Mouse (Mus musculus) embryonic facial prominence, embryonic 13.5 days (tissue): ENCODE measurements around the gene Ddb2. TPM values are rescaled to one million over a fixed set of nuclear protein-coding genes. Genes with fewer than 3 reads are reported as not detected.
A peak's percentile ranks its signal among the peaks of the same experiment; 100 is the strongest.

Source experiments
- ATAC-seq: fragments of 200-750 bp; cut with Nextera tagmentation; 2 replicates; pipeline ENCODE4 v1.8.0; 2017; ENCODE audit warnings: low read depth; ENCODE audit not compliant: insufficient number of reproducible peaks, insufficient read depth, low FRiP score, low TSS enrichment
- H3K27ac ChIP-seq: fragments of 300-500 bp; sonication (generic); 2 replicates; pipeline ENCODE4 v1.5.1; 2015; ENCODE audit warnings: moderate library complexity, mild to moderate bottlenecking, inconsistent platforms
- H3K27me3 ChIP-seq: fragments of 300-500 bp; sonication (generic); 2 replicates; pipeline ENCODE4 v1.6.1; 2015; ENCODE audit warnings: mild to moderate bottlenecking, inconsistent platforms
- H3K36me3 ChIP-seq: fragments of 300-500 bp; sonication (generic); 2 replicates; pipeline ENCODE4 v1.6.1; 2015; ENCODE audit warnings: mild to moderate bottlenecking, inconsistent platforms
- H3K4me1 ChIP-seq: fragments of 300-500 bp; sonication (generic); 2 replicates; pipeline ENCODE4 v1.6.1; 2015; ENCODE audit warnings: inconsistent platforms
- H3K4me2 ChIP-seq: fragments of 300-500 bp; sonication (generic); 2 replicates; pipeline ENCODE4 v1.6.1; 2015; ENCODE audit warnings: moderate library complexity, mild to moderate bottlenecking, inconsistent platforms
- H3K4me3 ChIP-seq: fragments of 300-500 bp; sonication (generic); 2 replicates; pipeline ENCODE4 v1.5.1; 2015; ENCODE audit warnings: mild to moderate bottlenecking, inconsistent platforms
- H3K9ac ChIP-seq: fragments of 300-500 bp; sonication (generic); 2 replicates; pipeline ENCODE4 v1.6.1; 2015; ENCODE audit warnings: mild to moderate bottlenecking, inconsistent platforms
- H3K9me3 ChIP-seq: fragments of 300-500 bp; sonication (generic); 2 replicates; pipeline ENCODE4 v1.6.1; 2016; ENCODE audit warnings: inconsistent platforms
- WGBS: fragments of 180-500 bp; shearing (Covaris S2); methylation state at CpG from one replicate; pipeline ENCODE4 v1.1.7; 2015; ENCODE audit warnings: mixed read lengths; 5-methylcytosine and 5-hydroxymethylcytosine counted together
- polyA plus RNA-seq: library from polyadenylated mRNA; unstranded; fragments of >200 nt; fragmentation: Nextera tagmentation; extraction: Ambion mirVana; gene quantifications from 2 replicates; pipeline ENCODE4 v1.2.1, GENCODE M21; 2015

The Ddb2 gene
- polyA plus RNA-seq, 1 experiment from 2014 or later = 20.0 TPM

- WGBS = under 1% methylated on average over 9 of the region's 9 CpGs
- ATAC-seq = peak; percentile 96
These were observed 53.7 kb downstream of the Ddb2 start for GRCm38 (mm10) chr2:91183148-91183513.

GRCm38 (mm10) chr2:91182405-91183147 is 54.2 kb downstream of the Ddb2 start:
- no peaks in the 10 kb centered on the region for H3K9me3 ChIP-seq

More at GRCm38 (mm10) chr2:91183148-91183513, 53.7 kb downstream of the Ddb2 start:
- Histone ChIP-seq H3K4me1 (peaks cover 17% of the 10 kb centered on the region), H3K27me3 (no peaks in the 10 kb centered on the region), H3K36me3 (peaks cover 3% of the 10 kb centered on the region), H3K9me3 (no peaks in the 10 kb centered on the region), H3K9ac (peak overlapping the region; percentile 78), H3K27ac (peak overlapping the region; percentile 83), H3K4me3 (peak overlapping the region; percentile 77), H3K4me2 (peak overlapping the region; percentile 84)

GRCm38 (mm10) chr2:91182016-91182404 is 54.8 kb downstream of the Ddb2 start:
- no peaks in the 10 kb centered on the region for H3K9me3 ChIP-seq
- ATAC-seq = no peak

More at GRCm38 (mm10) chr2:91182405-91183147, 54.2 kb downstream of the Ddb2 start:
- under 1% methylated on average over 69 of the region's 81 CpGs for WGBS
- H3K9ac ChIP-seq = peak overlapping the region; percentile 78
- peak; percentile 91 for ATAC-seq
- no peaks in the 10 kb centered on the region for H3K27me3 ChIP-seq
- H3K4me1 ChIP-seq = peaks cover 17% of the 10 kb centered on the region
- H3K27ac ChIP-seq = peak overlapping the region; percentile 83
- H3K36me3 ChIP-seq = peaks cover 8% of the 10 kb centered on the region
- peak overlapping the region; percentile 77 for H3K4me3 ChIP-seq
- peak overlapping the region; percentile 84 for H3K4me2 ChIP-seq

GRCm38 (mm10) chr2:91180706-91181105 is 56.1 kb downstream of the Ddb2 start:
- H3K27ac ChIP-seq = no peak overlapping the region
- H3K27me3 ChIP-seq = no peaks in the 10 kb centered on the region
- H3K9me3 ChIP-seq = no peaks in the 10 kb centered on the region
- peaks cover 17% of the 10 kb centered on the region for H3K4me1 ChIP-seq
- ATAC-seq = no peak
- H3K9ac ChIP-seq = no peak overlapping the region
- WGBS = 70% methylated on average over 5 of the region's 5 CpGs
- peaks cover 21% of the 10 kb centered on the region for H3K36me3 ChIP-seq
- H3K4me3 ChIP-seq = no peak overlapping the region
- H3K4me2 ChIP-seq = no peak overlapping the region

More at GRCm38 (mm10) chr2:91182016-91182404, 54.8 kb downstream of the Ddb2 start:
- Histone ChIP-seq H3K4me1 (peaks cover 17% of the 10 kb centered on the region), H3K27ac (peak overlapping the region; percentile 83; the same call in 1 of the 2 replicates), H3K27me3 (no peaks in the 10 kb centered on the region), H3K9ac (peak overlapping the region; percentile 78), H3K4me3 (peak overlapping the region; percentile 77), H3K36me3 (peaks cover 9% of the 10 kb centered on the region), H3K4me2 (peak overlapping the region; percentile 84)
- 9% methylated on average over 8 of the region's 8 CpGs for WGBS

GRCm38 (mm10) chr2:91179825-91180224 is 57.0 kb downstream of the Ddb2 start:
- WGBS = 37% methylated on average over 4 of the region's 4 CpGs
- no peak overlapping the region for H3K4me3 ChIP-seq
- peaks cover 17% of the 10 kb centered on the region for H3K4me1 ChIP-seq
- H3K9ac ChIP-seq = no peak overlapping the region
- no peaks in the 10 kb centered on the region for H3K9me3 ChIP-seq
- H3K36me3 ChIP-seq = peaks cover 21% of the 10 kb centered on the region
- no peak overlapping the region for H3K4me2 ChIP-seq
- no peaks in the 10 kb centered on the region for H3K27me3 ChIP-seq
- H3K27ac ChIP-seq = no peak overlapping the region
- ATAC-seq = no peak

- Histone ChIP-seq H3K36me3 (peaks cover 40% of the 10 kb centered on the region), H3K27me3 (no peaks in the 10 kb centered on the region), H3K9me3 (no peaks in the 10 kb centered on the region), H3K4me2 (no peak overlapping the region), H3K4me3 (no peak overlapping the region), H3K9ac (no peak overlapping the region), H3K27ac (no peak overlapping the region), H3K4me1 (peaks cover 4% of the 10 kb centered on the region; the same call in 1 of the 2 replicates)
- ATAC-seq = no peak
- WGBS = 73% methylated on average over 6 of the region's 6 CpGs
These were observed 60.5 kb downstream of the Ddb2 start for GRCm38 (mm10) chr2:91176234-91176633.

GRCm38 (mm10) chr2:91175490-91175889 is 61.3 kb downstream of the Ddb2 start:
- peaks cover 42% of the 10 kb centered on the region for H3K36me3 ChIP-seq

GRCm38 (mm10) chr2:91169587-91170322 is 67.0 kb downstream of the Ddb2 start:
- Histone ChIP-seq H3K9me3 (no peaks in the 10 kb centered on the region), H3K36me3 (peaks cover 69% of the 10 kb centered on the region), H3K4me1 (no peaks in the 10 kb centered on the region), H3K4me2 (no peak overlapping the region), H3K27me3 (no peaks in the 10 kb centered on the region), H3K27ac (no peak overlapping the region), H3K4me3 (no peak overlapping the region), H3K9ac (no peak overlapping the region)
- 86% methylated on average over 25 of the region's 25 CpGs for WGBS
- ATAC-seq = no peak

More at GRCm38 (mm10) chr2:91175490-91175889, 61.3 kb downstream of the Ddb2 start:
- no peak overlapping the region for H3K27ac ChIP-seq
- no peak overlapping the region for H3K9ac ChIP-seq
- H3K9me3 ChIP-seq = no peaks in the 10 kb centered on the region
- peaks cover under 1% of the 10 kb centered on the region; the same call in 1 of the 2 replicates for H3K4me1 ChIP-seq
- ATAC-seq = no peak
- no peak overlapping the region for H3K4me3 ChIP-seq
- H3K4me2 ChIP-seq = no peak overlapping the region
- no peaks in the 10 kb centered on the region for H3K27me3 ChIP-seq
- 90% methylated on average over 4 of the region's 4 CpGs for WGBS

- Histone ChIP-seq H3K27ac (no peak overlapping the region), H3K9ac (no peak overlapping the region), H3K36me3 (peaks cover 72% of the 10 kb centered on the region), H3K4me3 (no peak overlapping the region), H3K4me2 (no peak overlapping the region), H3K9me3 (no peaks in the 10 kb centered on the region), H3K27me3 (no peaks in the 10 kb centered on the region), H3K4me1 (no peaks in the 10 kb centered on the region)
- ATAC-seq = no peak
- 76% methylated on average over 4 of the region's 4 CpGs for WGBS
These were observed 69.2 kb downstream of the Ddb2 start for GRCm38 (mm10) chr2:91167629-91168028.

GRCm38 (mm10) chr2:91164991-91165390 is 71.8 kb downstream of the Ddb2 start:
- Histone ChIP-seq H3K9ac (no peak overlapping the region), H3K4me3 (no peak overlapping the region), H3K4me1 (no peaks in the 10 kb centered on the region), H3K4me2 (no peak overlapping the region), H3K27me3 (no peaks in the 10 kb centered on the region), H3K36me3 (peaks cover 78% of the 10 kb centered on the region), H3K9me3 (no peaks in the 10 kb centered on the region), H3K27ac (no peak overlapping the region)
- 89% methylated on average over 6 of the region's 6 CpGs for WGBS
- ATAC-seq = no peak

- no peaks in the 10 kb centered on the region for H3K27me3 ChIP-seq
- no peak overlapping the region for H3K27ac ChIP-seq
- WGBS = 83% methylated on average over 5 of the region's 5 CpGs
- H3K4me3 ChIP-seq = no peak overlapping the region
- no peak for ATAC-seq
- no peak overlapping the region for H3K9ac ChIP-seq
- no peak overlapping the region for H3K4me2 ChIP-seq
- no peaks in the 10 kb centered on the region for H3K4me1 ChIP-seq
- peaks cover 75% of the 10 kb centered on the region for H3K36me3 ChIP-seq
- H3K9me3 ChIP-seq = no peaks in the 10 kb centered on the region
These were observed 73.2 kb downstream of the Ddb2 start for GRCm38 (mm10) chr2:91163532-91163931.
